Mouse (Mus musculus) Muller cell, postnatal 12 days (primary cell): ENCODE results near the gene Tk1.

ENCODE experiments used
- DNase-seq: peaks from one replicate; pipeline ENCODE4 v3.0.0-alpha.2; 2015; ENCODE audit errors: inconsistent ontology term

Gene Tk1

DNA sequence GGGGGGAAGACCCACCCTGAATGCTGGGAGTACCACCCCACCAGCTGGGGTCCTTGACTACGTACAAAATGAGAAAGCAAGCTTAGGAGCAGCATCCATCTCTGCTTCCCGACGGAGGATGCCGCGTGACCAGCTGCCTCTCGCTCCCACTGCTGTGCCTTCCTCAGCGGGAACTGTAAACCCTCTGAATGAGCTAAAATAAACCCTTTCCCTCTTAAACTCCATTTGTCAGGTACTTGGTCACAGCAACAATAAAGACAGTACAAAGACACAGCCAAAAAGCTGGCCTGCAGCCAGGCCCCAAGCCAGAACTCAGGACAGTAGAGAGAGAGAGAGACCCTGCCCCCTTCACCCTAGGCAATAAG is 56.2 kb downstream of the Tk1 start:
- no peak for DNase-seq

DNA sequence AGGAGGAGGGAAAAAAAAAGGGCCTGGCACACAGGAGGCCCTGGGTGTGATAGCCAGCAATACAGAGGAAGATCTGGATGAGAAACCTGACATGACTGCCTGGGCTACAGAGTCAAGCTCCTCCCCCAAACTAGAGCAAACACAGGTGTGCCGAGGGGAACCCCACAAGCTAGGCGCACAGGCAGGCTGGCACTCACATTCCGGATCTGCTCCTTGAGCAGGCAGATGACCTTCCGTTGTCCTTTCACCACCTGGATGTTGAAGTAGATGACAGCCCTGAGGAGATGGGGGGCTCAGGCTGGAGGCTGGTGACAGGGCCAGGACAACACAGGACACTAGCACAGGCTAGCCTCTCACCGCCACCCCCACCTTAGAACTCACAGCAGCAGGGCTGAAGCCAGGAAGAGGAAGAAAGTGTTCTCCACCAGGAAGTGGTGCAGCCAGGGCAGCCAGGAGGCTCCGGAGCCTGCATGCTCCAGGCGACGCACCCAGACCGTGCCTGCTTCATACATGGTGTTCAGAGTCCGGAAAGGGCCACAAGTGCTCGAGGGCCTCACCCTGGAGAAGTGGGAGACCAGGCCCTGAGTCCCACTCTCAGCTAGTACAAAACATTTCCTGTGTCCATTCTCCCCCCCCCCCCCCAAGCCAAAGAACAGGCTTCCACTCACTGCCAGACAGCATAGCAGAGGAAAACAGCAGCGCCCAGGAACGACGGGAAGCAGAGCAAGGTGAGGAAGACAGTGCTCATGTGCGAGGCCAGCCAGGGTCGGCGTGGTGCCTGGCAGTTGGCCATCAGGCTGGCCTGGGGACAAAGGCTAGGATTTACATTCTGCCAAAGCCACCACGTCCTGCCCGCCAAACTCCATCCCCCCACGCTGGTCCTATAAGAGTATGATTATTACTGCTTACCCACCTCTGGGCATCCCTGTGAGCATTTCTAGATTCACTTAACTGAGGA is 56.9 kb downstream of the Tk1 start:
- DNase-seq, result no peak

GRCm38 (mm10) chr11:117766275-117766674 is 59.6 kb downstream of the Tk1 start:
- DNase-seq, result no peak
